Mouse (Mus musculus) embryonic fibroblast, embryonic 13.5 days (primary cell): ENCODE measurements around the gene Polk.

Experiments used
- CTCF ChIP-seq: IDR thresholded peaks from 2 replicates; pipeline ENCODE4 v1.5.1; 2011; ENCODE audit warnings: mild to moderate bottlenecking, control low read depth, low read length, moderate library complexity, borderline replicate concordance; ENCODE audit not compliant: insufficient read depth
- POLR2A ChIP-seq: IDR thresholded peaks from 2 replicates; pipeline ENCODE4 v1.6.1; 2011; ENCODE audit warnings: low read depth, mild to moderate bottlenecking, control low read depth, low read length, moderate library complexity

DNA sequence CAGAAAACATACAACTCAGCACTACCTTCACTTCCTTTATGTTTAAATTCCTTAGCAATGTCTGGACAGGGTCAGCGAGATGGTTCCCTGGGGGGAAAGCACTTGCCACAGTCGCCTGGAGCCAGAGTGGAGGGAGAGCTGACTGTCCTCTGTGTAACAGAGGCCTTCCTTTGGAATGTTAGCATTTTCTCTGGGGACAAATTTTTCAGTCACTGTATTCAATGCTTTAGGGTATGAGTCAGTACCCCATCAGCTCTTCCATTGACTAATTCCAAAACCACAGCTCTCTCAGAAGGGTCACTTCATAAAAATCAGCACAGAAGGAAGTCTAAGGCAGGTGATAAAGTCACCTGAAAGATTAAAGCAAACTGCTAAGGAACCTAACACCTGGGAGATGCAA is 8.6 kb downstream of the Polk start:
- no peak for TF ChIP-seq POLR2A
- no peak for TF ChIP-seq CTCF
